Comparison of ENCODE assay signal across 9 mouse cellular contexts in genomic region chr15:101092829-101093648, GRCm38 (mm10). TPM values are rescaled to one million over a fixed set of nuclear protein-coding genes. Genes with fewer than 3 reads are reported as not detected.
DNase-seq lines count a peak whose midpoint lies in the region; ATAC-seq and TF ChIP-seq lines count a peak whose summit lies in the region.
"Had no signal": no experiment of that assay in that cellular context is flagged by ENCODE, and none has a peak within 500 bp of the region (broad histone marks: within the 10 kb centered on the region; RNA-seq: fewer than 3 reads in every experiment).

No protein-coding gene starts in this region.

- TF ChIP-seq CTCF in layer of hippocampus, adult 2 months (conservative IDR thresholded peaks at IDR 0.05): no peak
- TF ChIP-seq CTCF in left cerebral cortex, adult 2 months (IDR thresholded peaks at IDR 0.05): no peak

- no peaks in the 10 kb centered on the region for H3K27me3 ChIP-seq in hindbrain, embryonic 13.5 days
- no peaks in the 10 kb centered on the region for H3K27me3 ChIP-seq in midbrain, embryonic 16.5 days (ENCODE audit: control insufficient read depth, insufficient read depth, low read depth, low read length)

- peak; percentile 44 to 59 for DNase-seq in layer of hippocampus, adult 2 months (ENCODE audit: low spot score in 2 of 2)
- no peak for DNase-seq in layer of hippocampus, adult 9-10 months (ENCODE audit: low spot score)
- DNase-seq in cerebellum, adult 9-11 months: peak; percentile 51
- peak; percentile 26 to 27 for DNase-seq in left cerebral cortex, adult 2 months (ENCODE audit: extremely low spot score in 1 of 2, low spot score in 2 of 2)
- no peak for DNase-seq in urinary bladder, adult 18-20 months (ENCODE audit: low spot score in 2 of 2)

- H3K36me3 ChIP-seq in hindbrain, embryonic 13.5 days: no peaks in the 10 kb centered on the region
- no peaks in the 10 kb centered on the region for H3K36me3 ChIP-seq in midbrain, embryonic 16.5 days (ENCODE audit: control insufficient read depth, insufficient read depth, low read length)

- ATAC-seq in hindbrain, embryonic 13.5 days (ENCODE audit: low FRiP score): peak; percentile 88
- ATAC-seq in midbrain, embryonic 16.5 days: peak; percentile 82
- no peak for ATAC-seq in megakaryocyte progenitor cell, adult 5-6 weeks (replicated peaks; ENCODE audit: poor library complexity)

- H3K9me3 ChIP-seq in hindbrain, embryonic 13.5 days: no peaks in the 10 kb centered on the region
- H3K9me3 ChIP-seq in midbrain, embryonic 16.5 days (replicated peaks; ENCODE audit: control insufficient read depth, low read length, poor library complexity, severe bottlenecking): no peaks in the 10 kb centered on the region

- H3K9ac ChIP-seq in hindbrain, embryonic 13.5 days: 0 out of 2 replicates have a peak overlapping the region, but pooled peaks have one; percentile 29
- no peak overlapping the region; the same call in 1 of the 2 replicates for H3K9ac ChIP-seq in midbrain, embryonic 16.5 days (ENCODE audit: low read depth, low read length)

- peak overlapping the region; percentile 87 for H3K27ac ChIP-seq in layer of hippocampus, adult 2 months
- peak overlapping the region; percentile 89 for H3K27ac ChIP-seq in hindbrain, embryonic 13.5 days
- peak overlapping the region; percentile 29 for H3K27ac ChIP-seq in left cerebral cortex, adult 2 months
- peak overlapping the region; percentile 6; the same call in 1 of the 2 replicates for H3K27ac ChIP-seq in midbrain, embryonic 16.5 days (ENCODE audit: low read length)

- peaks cover 42% of the 10 kb centered on the region for H3K4me1 ChIP-seq in hindbrain, embryonic 13.5 days (replicated peaks)
- peaks cover 22% of the 10 kb centered on the region for H3K4me1 ChIP-seq in midbrain, embryonic 16.5 days (ENCODE audit: control insufficient read depth, insufficient read depth, low read length)

- peak overlapping the region; percentile 35 for H3K4me2 ChIP-seq in hindbrain, embryonic 13.5 days
- H3K4me2 ChIP-seq in midbrain, embryonic 16.5 days (ENCODE audit: low read length): peak overlapping the region; percentile 30

- peak overlapping the region; percentile 36; the same call in 1 of the 2 replicates for H3K4me3 ChIP-seq in layer of hippocampus, adult 2 months
- H3K4me3 ChIP-seq in hindbrain, embryonic 13.5 days: no peak overlapping the region
- H3K4me3 ChIP-seq in left cerebral cortex, adult 2 months: no peak overlapping the region
- no peak overlapping the region for H3K4me3 ChIP-seq in midbrain, embryonic 16.5 days (ENCODE audit: low read depth, low read length)

- WGBS in hindbrain, embryonic 13.5 days: 7% methylated on average over 25 of the region's 25 CpGs
- WGBS in midbrain, embryonic 16.5 days: 8% methylated on average over 25 of the region's 25 CpGs

- intact Hi-C loops in left cerebral cortex, adult 2 months (cut with DNase I): no loop called here

RNA-seq across cellular contexts. Expression of gene Fignl2, which starts 14.7 kb away (rescaled TPM):
- total RNA-seq in layer of hippocampus, adult 2 months (2021): 1 to 10 TPM; 1.1 to 1.7 TPM
- 0.16 and 0.23 TPM in 2 replicates for polyA plus RNA-seq in hindbrain, embryonic 13.5 days (2015; fragmentation: Nextera tagmentation; extraction: Ambion mirVana)
- total RNA-seq in left cerebral cortex, adult 2 months (2021): 1 to 10 TPM; 1.2 to 1.4 TPM
- 0.04 TPM in 1 of 2 replicates, not detected in the other for polyA plus RNA-seq in midbrain, embryonic 16.5 days (2015; fragmentation: Nextera tagmentation; extraction: Ambion mirVana)
- total RNA-seq in megakaryocyte progenitor cell, adult 5-6 weeks (2015): not detected in 2 replicates
- under 0.01 TPM in 1 of 2 replicates, not detected in the other for total RNA-seq in megakaryocyte progenitor cell, adult 5-6 weeks (2017)

RNA-seq across cellular contexts. Expression of gene Ankrd33, which starts 22.5 kb away (rescaled TPM):
- total RNA-seq in layer of hippocampus, adult 2 months (2021): not detected
- polyA plus RNA-seq in hindbrain, embryonic 13.5 days (2015; fragmentation: Nextera tagmentation; extraction: Ambion mirVana): not detected in 2 replicates
- total RNA-seq in left cerebral cortex, adult 2 months (2021): not detected
- not detected in 2 replicates for polyA plus RNA-seq in midbrain, embryonic 16.5 days (2015; fragmentation: Nextera tagmentation; extraction: Ambion mirVana)
- total RNA-seq in megakaryocyte progenitor cell, adult 5-6 weeks (2015): not detected in 2 replicates
- total RNA-seq in megakaryocyte progenitor cell, adult 5-6 weeks (2017): not detected in 2 replicates
- polyA plus RNA-seq: heart, embryonic 14.5 days had no signal

RNA-seq across cellular contexts. Expression of gene Acvrl1, which starts 35.3 kb away (rescaled TPM):
- total RNA-seq in layer of hippocampus, adult 2 months (2021): 10 to 100 TPM; 11.2 to 11.4 TPM
- 7.9 and 8.6 TPM in 2 replicates for polyA plus RNA-seq in hindbrain, embryonic 13.5 days (2015; fragmentation: Nextera tagmentation; extraction: Ambion mirVana)
- 10 to 100 TPM; 13.8 to 15.1 TPM for total RNA-seq in left cerebral cortex, adult 2 months (2021)
- 8.0 and 10.6 TPM in 2 replicates for polyA plus RNA-seq in midbrain, embryonic 16.5 days (2015; fragmentation: Nextera tagmentation; extraction: Ambion mirVana)
- 0.27 and 1.1 TPM in 2 replicates for total RNA-seq in megakaryocyte progenitor cell, adult 5-6 weeks (2015)
- 1.6 and 1.7 TPM in 2 replicates for total RNA-seq in megakaryocyte progenitor cell, adult 5-6 weeks (2017)

RNA-seq across cellular contexts. Expression of gene Gm47841, which starts 45.8 kb away (rescaled TPM):
- not detected for total RNA-seq in layer of hippocampus, adult 2 months (2021)
- polyA plus RNA-seq in hindbrain, embryonic 13.5 days (2015; fragmentation: Nextera tagmentation; extraction: Ambion mirVana): not detected in 2 replicates
- total RNA-seq in left cerebral cortex, adult 2 months (2021): not detected
- polyA plus RNA-seq in midbrain, embryonic 16.5 days (2015; fragmentation: Nextera tagmentation; extraction: Ambion mirVana): not detected in 2 replicates
- total RNA-seq in megakaryocyte progenitor cell, adult 5-6 weeks (2015): not detected in 2 replicates
- not detected in 2 replicates for total RNA-seq in megakaryocyte progenitor cell, adult 5-6 weeks (2017)
- polyA plus RNA-seq: heart, embryonic 14.5 days had no signal

Comparison
In these comparisons a context has a peak if more than half of its experiments do, and no peak if none do; other contexts are left out.
1. DNase-seq: peak in layer of hippocampus, adult 2 months (2 of 2), cerebellum, adult 9-11 months (single experiment) and left cerebral cortex, adult 2 months (2 of 2); none in layer of hippocampus, adult 9-10 months (single experiment) and urinary bladder, adult 18-20 months (0 of 2).
2. H3K27ac ChIP-seq: peak in every context shown above with its lines; median percentile 89 in hindbrain, embryonic 13.5 days; 87 in layer of hippocampus, adult 2 months; 29 in left cerebral cortex, adult 2 months; 6 in midbrain, embryonic 16.5 days.
3. RNA of gene Acvrl1, which starts 35.3 kb away (total RNA-seq): 13.8 to 15.1 TPM in left cerebral cortex, adult 2 months and 11.2 to 11.4 TPM in layer of hippocampus, adult 2 months; 0.27 to 1.7 TPM in megakaryocyte progenitor cell, adult 5-6 weeks; every median in the first group is over 4 times any median in the second.